Mouse (Mus musculus) lung, embryonic 14.5 days (tissue): ENCODE data around the gene Olfr560. TPM values are rescaled to one million over a fixed set of nuclear protein-coding genes. Genes with fewer than 3 reads are reported as not detected.

Source experiments
- ATAC-seq: fragments of 200-750 bp; cut with Nextera tagmentation; 2 replicates; pipeline ENCODE4 v1.8.0; 2017; ENCODE audit warnings: mild to moderate bottlenecking, moderate TSS enrichment, moderate library complexity; ENCODE audit not compliant: insufficient read depth
- DNase-seq: peaks from one replicate; pipeline ENCODE4 v3.0.0-alpha.2; 2015
- H3K27ac ChIP-seq: fragments of 300-500 bp; sonication (generic); 2 replicates; pipeline ENCODE4 v1.5.1; 2014; ENCODE audit warnings: low read depth, mild to moderate bottlenecking, moderate library complexity
- H3K27me3 ChIP-seq: fragments of 300-500 bp; sonication (generic); 2 replicates; pipeline ENCODE4 v1.6.1; 2014; ENCODE audit warnings: low read length, control low read depth; ENCODE audit not compliant: insufficient read depth
- H3K36me3 ChIP-seq: fragments of 300-500 bp; sonication (generic); 2 replicates; pipeline ENCODE4 v1.6.1; 2014; ENCODE audit warnings: control low read depth; ENCODE audit not compliant: insufficient read depth
- H3K4me1 ChIP-seq: fragments of 300-500 bp; sonication (generic); 2 replicates; pipeline ENCODE4 v1.6.1; 2014; ENCODE audit warnings: antibody characterized with exemption, control low read depth; ENCODE audit not compliant: insufficient read depth
- H3K4me2 ChIP-seq: fragments of 300-500 bp; sonication (generic); 2 replicates; pipeline ENCODE4 v1.6.1; 2014; ENCODE audit warnings: mild to moderate bottlenecking
- H3K4me3 ChIP-seq: fragments of 300-500 bp; sonication (generic); 2 replicates; pipeline ENCODE4 v1.5.1; 2014; ENCODE audit warnings: low read depth, low read length
- H3K9ac ChIP-seq: fragments of 300-500 bp; sonication (generic); 2 replicates; pipeline ENCODE4 v1.6.1; 2014
- H3K9me3 ChIP-seq: fragments of 300-500 bp; sonication (generic); 2 replicates; pipeline ENCODE4 v1.6.1; 2016; ENCODE audit warnings: low read depth, low read length, control low read depth
- CTCF ChIP-seq: IDR thresholded peaks from 2 replicates; pipeline ENCODE4 v1.5.1; 2016; ENCODE audit warnings: antibody characterized with exemption, low read depth
- whole genome bisulfite sequencing: fragments of 180-500 bp; shearing (Covaris S2); extraction: QIAGEN DNeasy Blood & Tissue Kit; methylation state at CpG from one replicate; pipeline ENCODE4 v1.1.7; 2014; 5-methylcytosine and 5-hydroxymethylcytosine counted together
- polyA plus RNA-seq: library from polyadenylated mRNA; unstranded; fragments of >200 nt; fragmentation: Nextera tagmentation; extraction: Ambion mirVana; gene quantifications from 2 replicates; pipeline ENCODE4 v1.2.1, GENCODE M21; 2014

Gene Olfr560
- not detected in 2 replicates for polyA plus RNA-seq

DNA sequence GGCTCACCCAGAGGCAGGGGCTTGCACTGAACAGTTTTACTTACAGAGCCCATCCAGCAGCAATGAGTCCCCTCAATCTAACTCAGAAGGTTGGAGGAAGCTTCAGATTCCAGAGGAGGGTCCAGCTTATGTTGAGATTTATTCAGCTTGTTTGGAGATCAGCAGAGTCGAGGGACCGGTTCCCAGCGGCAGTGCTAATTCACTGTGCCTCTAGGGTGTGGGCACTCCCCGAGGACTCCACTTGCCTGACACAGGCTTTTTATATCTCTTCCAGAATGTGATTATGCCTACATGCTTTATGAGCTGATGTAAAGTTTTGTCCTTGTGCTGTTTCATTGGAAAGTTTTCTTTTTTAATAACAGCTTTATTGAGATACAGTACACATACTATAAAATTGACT is at the start of gene Olfr560, which contains the start of gene Olfr78:
Olfr560 (minus strand) TSS at position 101 of the 400 bp plus-strand sequence.
Olfr78 (minus strand) TSS at position 206 of the 400 bp plus-strand sequence.
- Histone ChIP-seq H3K36me3 (no peaks in the 10 kb centered on the region), H3K27ac (no peak within 1 kb of the TSS), H3K27me3 (no peaks in the 10 kb centered on the region), H3K9me3 (no peaks in the 10 kb centered on the region), H3K9ac (no peak within 1 kb of the TSS), H3K4me3 (no peak within 1 kb of the TSS), H3K4me1 (no peaks in the 10 kb centered on the region), H3K4me2 (no peak within 1 kb of the TSS)
- DNase-seq (no peak), ATAC-seq (no peak)
- no peak for TF ChIP-seq CTCF
- WGBS, result 68% methylated on average over 4 of the region's 4 CpGs

DNA sequence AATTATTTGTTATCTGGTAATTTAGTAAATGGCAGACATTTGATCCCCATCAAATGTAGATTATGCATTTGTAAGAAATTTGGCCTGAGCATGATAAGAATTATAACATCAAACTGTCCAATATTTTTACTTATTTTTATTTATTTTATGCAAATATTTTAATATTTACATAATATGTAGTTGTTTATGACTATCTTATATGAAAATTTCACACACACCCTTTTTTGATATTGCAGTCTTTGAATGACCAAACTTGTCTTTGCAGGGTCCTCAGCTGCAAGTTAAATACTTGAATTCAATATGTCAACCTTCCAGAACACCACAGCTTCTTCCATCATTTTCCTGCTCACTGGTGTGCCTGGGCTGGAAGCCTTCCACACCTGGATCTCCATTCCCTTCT is 44.0 kb upstream of the Olfr560 start, which contains the start of gene Olfr564:
Olfr564 (plus strand) TSS at position 301 of the 400 bp plus-strand sequence.
- H3K4me1 ChIP-seq, result no peaks in the 10 kb centered on the region
- no peak within 1 kb of the TSS for H3K27ac ChIP-seq
- H3K36me3 ChIP-seq, result no peaks in the 10 kb centered on the region
- no peak within 1 kb of the TSS for H3K4me2 ChIP-seq
- TF ChIP-seq CTCF, result no peak
- no peak within 1 kb of the TSS for H3K4me3 ChIP-seq
- no peaks in the 10 kb centered on the region for H3K9me3 ChIP-seq
- ATAC-seq (no peak), DNase-seq (no peak)
- no peak within 1 kb of the TSS for H3K9ac ChIP-seq
- no peaks in the 10 kb centered on the region for H3K27me3 ChIP-seq

DNA sequence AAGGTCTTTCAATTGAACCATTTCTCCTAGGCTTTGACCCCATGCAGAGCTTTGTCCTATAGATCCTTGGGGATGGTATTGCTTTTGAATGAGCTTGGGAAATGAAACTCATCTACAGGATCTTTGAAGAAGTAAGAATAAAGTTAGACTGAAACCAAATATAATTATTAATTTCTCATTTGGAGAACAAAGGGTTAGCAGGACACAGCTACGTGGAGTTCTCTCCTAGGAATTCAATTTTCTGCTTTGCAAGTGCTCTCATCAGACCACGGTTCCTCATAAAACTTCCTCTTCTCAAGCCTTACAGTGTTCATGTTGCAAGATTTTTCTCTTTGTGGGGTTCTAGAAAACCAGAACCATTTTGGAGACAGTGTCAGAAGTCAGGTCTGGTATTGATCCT is 11.8 kb upstream of the Olfr560 start, which contains the start of gene Olfr561:
Olfr561 (plus strand) TSS at position 301 of the 400 bp plus-strand sequence.
- ATAC-seq (no peak), DNase-seq (no peak)
- no peak for TF ChIP-seq CTCF
- Histone ChIP-seq H3K36me3 (no peaks in the 10 kb centered on the region), H3K9me3 (no peaks in the 10 kb centered on the region), H3K4me2 (no peak within 1 kb of the TSS), H3K27ac (no peak within 1 kb of the TSS), H3K4me3 (no peak within 1 kb of the TSS), H3K4me1 (no peaks in the 10 kb centered on the region), H3K9ac (no peak within 1 kb of the TSS), H3K27me3 (no peaks in the 10 kb centered on the region)
- WGBS, result 77% methylated on average over 2 of the region's 2 CpGs

DNA sequence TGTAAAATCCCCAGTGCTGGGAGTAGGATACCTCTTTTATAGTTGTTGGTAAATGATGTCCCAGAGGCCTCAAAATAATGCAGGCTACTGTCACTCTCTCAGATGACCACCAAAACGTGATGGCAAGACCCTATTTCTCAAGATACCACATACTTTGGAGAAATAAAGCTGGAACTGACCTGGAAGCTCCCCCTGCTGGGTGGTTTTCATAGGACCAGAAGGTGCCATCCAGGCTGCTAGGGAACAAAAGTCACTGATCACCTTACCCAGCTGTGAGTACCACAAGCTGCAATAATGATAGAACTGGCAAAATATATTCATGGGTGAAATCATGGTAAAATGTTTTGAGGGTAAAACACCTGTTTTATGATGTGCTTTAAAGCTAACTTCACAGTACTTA is 7.1 kb downstream of the Olfr560 start:
- Histone ChIP-seq H3K9ac (no peak overlapping the region), H3K27ac (no peak overlapping the region), H3K9me3 (no peaks in the 10 kb centered on the region), H3K36me3 (no peaks in the 10 kb centered on the region), H3K4me1 (no peaks in the 10 kb centered on the region), H3K27me3 (no peaks in the 10 kb centered on the region), H3K4me2 (no peak overlapping the region), H3K4me3 (no peak overlapping the region)
- WGBS, result 11% methylated on average over 1 of the region's 1 CpGs
- ATAC-seq (no peak), DNase-seq (peak; percentile 20)
- peak; percentile 34; the same call in 1 of the 2 replicates for TF ChIP-seq CTCF

DNA sequence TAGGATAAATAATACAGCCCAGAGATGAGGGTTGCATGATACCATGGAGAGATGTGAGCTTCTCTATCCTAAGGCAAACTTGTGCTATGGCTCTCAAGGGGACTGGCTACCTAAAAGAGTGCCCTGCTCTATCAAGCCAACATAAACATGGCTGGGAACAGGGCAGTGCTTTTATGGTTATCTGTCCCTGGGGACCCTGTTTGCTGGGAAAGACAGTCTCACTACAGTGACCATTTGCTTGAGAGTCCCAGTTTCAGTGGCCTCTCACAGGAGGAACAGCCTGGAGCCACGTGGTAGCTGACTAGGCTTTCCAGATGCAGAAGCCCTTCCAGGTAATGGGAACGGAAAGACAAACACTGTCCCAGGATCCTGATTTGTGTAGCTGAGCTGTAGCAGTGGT is 21.5 kb downstream of the Olfr560 start:
- no peak for DNase-seq
- H3K9ac ChIP-seq, result no peak overlapping the region
- no peak overlapping the region for H3K4me3 ChIP-seq
- H3K27me3 ChIP-seq, result no peaks in the 10 kb centered on the region
- no peak for ATAC-seq
- no peaks in the 10 kb centered on the region for H3K36me3 ChIP-seq
- no peaks in the 10 kb centered on the region for H3K4me1 ChIP-seq
- no peak overlapping the region for H3K4me2 ChIP-seq
- WGBS, result 51% methylated on average over 2 of the region's 2 CpGs
- TF ChIP-seq CTCF, result no peak
- no peaks in the 10 kb centered on the region for H3K9me3 ChIP-seq
- H3K27ac ChIP-seq, result no peak overlapping the region

DNA sequence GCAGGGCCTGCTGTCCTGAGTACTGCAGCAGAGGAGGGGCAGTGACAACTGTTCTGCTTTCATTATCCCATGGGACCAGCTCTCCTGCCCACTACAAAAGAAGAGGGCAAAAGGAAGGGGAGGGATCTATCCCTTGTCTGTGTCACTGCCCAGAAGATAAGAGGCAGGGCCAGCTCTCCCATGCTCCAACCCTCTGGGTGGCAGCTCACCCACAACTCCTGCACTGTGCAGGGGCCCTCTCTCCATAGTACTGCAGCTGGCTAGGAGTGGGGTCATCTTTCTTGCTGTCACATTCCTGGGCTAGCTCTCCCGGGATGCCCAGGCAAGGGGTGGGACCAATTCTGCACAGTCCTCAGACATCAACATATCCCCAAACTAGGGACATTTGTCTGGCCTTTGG is 25.4 kb downstream of the Olfr560 start:
- H3K36me3 ChIP-seq, result no peaks in the 10 kb centered on the region
- H3K4me1 ChIP-seq, result no peaks in the 10 kb centered on the region
- TF ChIP-seq CTCF, result no peak
- ATAC-seq (no peak), DNase-seq (no peak)
- no peak overlapping the region for H3K27ac ChIP-seq
- H3K9ac ChIP-seq, result no peak overlapping the region
- no peak overlapping the region for H3K4me3 ChIP-seq
- no peaks in the 10 kb centered on the region for H3K9me3 ChIP-seq
- H3K27me3 ChIP-seq, result no peaks in the 10 kb centered on the region
- 20% methylated on average over 1 of the region's 1 CpGs for WGBS
- no peak overlapping the region for H3K4me2 ChIP-seq

DNA sequence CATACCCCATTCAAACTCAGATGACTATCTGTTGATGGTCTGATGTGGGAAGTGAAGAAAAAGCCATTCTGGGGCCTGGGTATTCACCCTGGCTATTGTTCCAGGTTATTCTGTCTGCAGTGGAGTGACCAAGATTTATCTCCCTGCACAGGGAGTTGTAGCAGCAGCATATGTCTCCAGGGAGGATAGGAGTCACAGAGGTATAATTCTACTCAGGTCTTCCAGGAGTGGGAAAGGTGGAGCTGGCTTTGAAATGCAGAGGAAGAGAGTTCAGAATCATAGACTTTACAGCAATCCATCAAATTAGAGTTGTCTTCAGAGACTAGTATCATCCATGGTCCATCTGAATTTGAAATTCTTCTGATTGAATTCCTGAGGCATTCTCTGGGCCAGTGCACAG is 31.8 kb downstream of the Olfr560 start, which contains the start of gene Olfr559:
Olfr559 (minus strand) TSS at position 101 of the 400 bp plus-strand sequence.
- Histone ChIP-seq H3K4me3 (no peak within 1 kb of the TSS), H3K4me1 (no peaks in the 10 kb centered on the region), H3K9me3 (no peaks in the 10 kb centered on the region), H3K9ac (no peak within 1 kb of the TSS), H3K4me2 (no peak within 1 kb of the TSS), H3K27ac (no peak within 1 kb of the TSS), H3K27me3 (no peaks in the 10 kb centered on the region), H3K36me3 (no peaks in the 10 kb centered on the region)
- DNase-seq (no peak), ATAC-seq (no peak)
- TF ChIP-seq CTCF, result no peak

DNA sequence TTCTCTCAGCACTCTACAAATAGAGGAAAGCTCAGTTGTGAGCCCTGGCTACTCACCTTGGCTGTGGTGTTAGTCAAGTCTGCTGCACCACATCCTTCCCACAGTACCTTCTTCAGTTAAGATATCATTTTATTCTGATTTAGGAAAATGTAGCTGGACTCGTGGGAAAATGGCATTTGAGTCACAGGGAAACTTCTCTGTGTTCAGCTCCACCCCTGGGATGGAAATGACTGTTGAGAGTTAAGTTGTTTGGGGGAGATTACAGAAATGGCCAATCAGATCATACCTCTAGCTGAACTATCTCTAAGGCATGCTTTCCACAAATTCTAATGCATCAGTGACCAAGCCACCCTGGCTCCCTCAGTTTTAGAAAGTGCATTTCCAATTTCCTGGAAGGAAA is 40.2 kb downstream of the Olfr560 start, which contains the start of gene Olfr33:
Olfr33 (minus strand) TSS at position 101 of the 400 bp plus-strand sequence.
- ATAC-seq, result no peak
- WGBS, result 36% methylated on average over 1 of the region's 1 CpGs

More for the DNA sequence above, 40.2 kb downstream of the Olfr560 start, which contains the start of gene Olfr33:
- H3K27ac ChIP-seq, result no peak within 1 kb of the TSS
- no peaks in the 10 kb centered on the region for H3K36me3 ChIP-seq
- H3K4me2 ChIP-seq, result no peak within 1 kb of the TSS
- H3K27me3 ChIP-seq, result no peaks in the 10 kb centered on the region
- no peaks in the 10 kb centered on the region for H3K4me1 ChIP-seq
- no peak within 1 kb of the TSS for H3K4me3 ChIP-seq
- H3K9ac ChIP-seq, result no peak within 1 kb of the TSS
- no peak for DNase-seq
- TF ChIP-seq CTCF, result no peak
- no peaks in the 10 kb centered on the region for H3K9me3 ChIP-seq
